Mouse (Mus musculus) liver, adult 2 months (tissue): ENCODE results near the gene Me1. TPM values are rescaled to one million over a fixed set of nuclear protein-coding genes. Genes with fewer than 3 reads are reported as not detected.

Experiments used
- DNase-seq: peaks from one replicate; pipeline ENCODE4 v3.0.0-alpha.2; 2011; ENCODE audit warnings: low read depth, low spot score; ENCODE audit errors: extremely low read depth
- H3K27ac ChIP-seq: fragments of 200-500 bp; replicated peaks from 2 replicates; pipeline ENCODE4 v1.5.1; 2012; ENCODE audit warnings: low read depth, mild to moderate bottlenecking, control low read depth, inconsistent platforms, low read length; ENCODE audit not compliant: insufficient read depth
- H3K27me3 ChIP-seq: fragments of 200-500 bp; 2 replicates; pipeline ENCODE4 v1.6.1; 2012; ENCODE audit warnings: mild to moderate bottlenecking, moderate library complexity, low read length, inconsistent platforms; ENCODE audit not compliant: control insufficient read depth, insufficient read depth
- H3K36me3 ChIP-seq: fragments of 200-500 bp; 2 replicates; pipeline ENCODE4 v1.6.1; 2012; ENCODE audit warnings: low read length, inconsistent platforms; ENCODE audit not compliant: control insufficient read depth, insufficient read depth
- H3K4me1 ChIP-seq: fragments of 200-500 bp; 2 replicates; pipeline ENCODE4 v1.6.1; 2011; ENCODE audit warnings: low read length; ENCODE audit not compliant: control insufficient read depth, insufficient read depth
- H3K4me3 ChIP-seq: fragments of 200-500 bp; 2 replicates; pipeline ENCODE4 v1.5.1; 2011; ENCODE audit warnings: low read depth, mild to moderate bottlenecking, control low read depth, low read length, moderate library complexity; ENCODE audit not compliant: insufficient read depth
- H3K79me2 ChIP-seq: fragments of 200-500 bp; 2 replicates; pipeline ENCODE4 v1.6.1; 2012; ENCODE audit warnings: inconsistent platforms, mild to moderate bottlenecking, low read length, moderate library complexity; ENCODE audit not compliant: control insufficient read depth, insufficient read depth
- H3K9ac ChIP-seq: fragments of 200-500 bp; 2 replicates; pipeline ENCODE4 v1.6.1; 2012; ENCODE audit warnings: low read depth, mild to moderate bottlenecking, control low read depth, inconsistent platforms, low read length
- CTCF ChIP-seq: fragments of 200-500 bp; IDR thresholded peaks from 2 replicates; pipeline ENCODE4 v1.5.1; 2011; ENCODE audit warnings: low read depth, low read length, control low read depth
- POLR2A ChIP-seq: fragments of 200-500 bp; IDR thresholded peaks from 2 replicates; pipeline ENCODE4 v1.6.1; 2011; ENCODE audit warnings: low read length, control low read depth; ENCODE audit not compliant: insufficient read depth; ENCODE audit errors: extremely low read depth
- WGBS: fragments of 180-500 bp; shearing (Covaris S2); methylation state at CpG from one replicate; pipeline ENCODE4 v1.1.7; 2018; 5-methylcytosine and 5-hydroxymethylcytosine counted together
- polyA plus RNA-seq: library from polyadenylated mRNA; depleted of rRNA; stranded (reverse); fragments of >200 nt; gene quantifications from 2 replicates; pipeline ENCODE4 v1.2.3, GENCODE M21; 2012
- total RNA-seq: library from RNA; depleted of rRNA; stranded (reverse); fragments of >200 nt; gene quantifications from 2 replicates; pipeline ENCODE4 v1.2.3, GENCODE M21; 2014

Me1 gene
- total and polyA plus RNA-seq, 2 experiments, result 87.4 to 101 TPM

GRCm38 (mm10) chr9:86631153-86631552 lies 64.6 kb downstream of the Me1 start:
- WGBS, result 68% methylated on average over 7 of the region's 7 CpGs

GRCm38 (mm10) chr9:86630352-86630931 lies 65.3 kb downstream of the Me1 start:
- WGBS, result 80% methylated on average over 5 of the region's 5 CpGs
- Histone ChIP-seq H3K79me2 (no peaks in the 10 kb centered on the region), H3K27me3 (no peaks in the 10 kb centered on the region), H3K4me3 (no peak overlapping the region), H3K36me3 (peaks cover 53% of the 10 kb centered on the region), H3K9ac (no peak overlapping the region), H3K27ac (no peak overlapping the region), H3K4me1 (no peaks in the 10 kb centered on the region)
- peak; percentile 44 for DNase-seq
- no peak for TF ChIP-seq POLR2A
- no peak for TF ChIP-seq CTCF

More at GRCm38 (mm10) chr9:86631153-86631552, 64.6 kb downstream of the Me1 start:
- H3K4me1 ChIP-seq, result no peaks in the 10 kb centered on the region
- 0 out of 2 replicates have a peak overlapping the region, but pooled peaks have one; percentile 0 for H3K4me3 ChIP-seq
- H3K27me3 ChIP-seq, result no peaks in the 10 kb centered on the region
- H3K36me3 ChIP-seq, result peaks cover 54% of the 10 kb centered on the region
- TF ChIP-seq POLR2A (no peak), CTCF (no peak)
- no peak overlapping the region for H3K9ac ChIP-seq
- H3K27ac ChIP-seq, result no peak overlapping the region
- no peak for DNase-seq
- H3K79me2 ChIP-seq, result no peaks in the 10 kb centered on the region

- Histone ChIP-seq H3K79me2 (no peaks in the 10 kb centered on the region), H3K4me3 (no peak overlapping the region)
- WGBS, result 91% methylated on average over 6 of the region's 6 CpGs
Observed at GRCm38 (mm10) chr9:86629379-86629778, 66.4 kb downstream of the Me1 start.

GRCm38 (mm10) chr9:86627745-86628496 lies 67.8 kb downstream of the Me1 start:
- no peak overlapping the region for H3K27ac ChIP-seq
- no peak for DNase-seq
- TF ChIP-seq CTCF (no peak), POLR2A (no peak)
- H3K79me2 ChIP-seq, result no peaks in the 10 kb centered on the region
- no peaks in the 10 kb centered on the region for H3K4me1 ChIP-seq
- H3K4me3 ChIP-seq, result no peak overlapping the region
- H3K9ac ChIP-seq, result no peak overlapping the region
- peaks cover 55% of the 10 kb centered on the region for H3K36me3 ChIP-seq
- WGBS, result 93% methylated on average over 10 of the region's 10 CpGs
- H3K27me3 ChIP-seq, result no peaks in the 10 kb centered on the region

More at GRCm38 (mm10) chr9:86629379-86629778, 66.4 kb downstream of the Me1 start:
- Histone ChIP-seq H3K27ac (no peak overlapping the region), H3K27me3 (no peaks in the 10 kb centered on the region), H3K9ac (no peak overlapping the region), H3K36me3 (peaks cover 55% of the 10 kb centered on the region), H3K4me1 (no peaks in the 10 kb centered on the region)
- DNase-seq, result no peak
- TF ChIP-seq CTCF (no peak), POLR2A (no peak)

GRCm38 (mm10) chr9:86626906-86627305 lies 68.8 kb downstream of the Me1 start:
- 89% methylated on average over 3 of the region's 3 CpGs for WGBS
- no peaks in the 10 kb centered on the region for H3K27me3 ChIP-seq
- no peak overlapping the region for H3K4me3 ChIP-seq
- no peak overlapping the region for H3K9ac ChIP-seq
- no peaks in the 10 kb centered on the region for H3K4me1 ChIP-seq
- H3K36me3 ChIP-seq, result peaks cover 57% of the 10 kb centered on the region
- DNase-seq, result no peak
- H3K27ac ChIP-seq, result no peak overlapping the region
- TF ChIP-seq CTCF (no peak), POLR2A (no peak)
- no peaks in the 10 kb centered on the region for H3K79me2 ChIP-seq

DNA sequence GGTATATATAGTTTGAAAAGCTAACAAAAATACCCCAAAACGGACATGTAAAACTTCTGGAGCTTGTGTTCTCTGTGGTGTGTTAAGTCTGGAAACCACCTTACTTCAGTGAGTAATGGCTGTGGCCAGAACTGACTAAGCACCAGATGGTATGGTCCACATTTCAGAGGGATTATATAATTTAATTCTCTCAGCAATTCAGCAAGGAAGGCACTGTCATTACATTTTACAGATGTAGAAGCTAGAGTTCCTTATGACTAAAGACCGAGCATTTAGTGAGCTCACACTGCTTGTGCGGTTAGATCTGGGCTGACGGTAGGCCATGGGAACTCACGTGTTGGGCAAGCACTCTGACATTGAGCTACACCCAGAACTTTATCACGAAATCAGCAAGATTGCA lies 71.0 kb downstream of the Me1 start:
- Histone ChIP-seq H3K27ac (no peak overlapping the region), H3K4me1 (no peaks in the 10 kb centered on the region), H3K9ac (no peak overlapping the region), H3K4me3 (no peak overlapping the region), H3K79me2 (no peaks in the 10 kb centered on the region), H3K27me3 (no peaks in the 10 kb centered on the region), H3K36me3 (peaks cover 53% of the 10 kb centered on the region)
- no peak for DNase-seq
- WGBS, result 89% methylated on average over 6 of the region's 6 CpGs
- TF ChIP-seq CTCF (no peak), POLR2A (no peak)
